Mouse (Mus musculus) lung, postnatal 0 days (tissue): ENCODE measurements at regions not wholly inside any gene's neighbourhood (a gene's known extent, or its start where the extent isn't known, plus 50 kb on each side); places are given as distances from the start of the nearest gene placed in this dataset.

Experiments used
- ATAC-seq: fragments of 200-750 bp; cut with Nextera tagmentation; 2 replicates; pipeline ENCODE4 v1.8.0; 2017; ENCODE audit warnings: moderate library complexity
- DNase-seq: peaks from one replicate; pipeline ENCODE4 v3.0.0-alpha.2; 2016; ENCODE audit warnings: low spot score
- H3K27ac ChIP-seq: fragments of 300-500 bp; sonication (generic); 2 replicates; pipeline ENCODE4 v1.5.1; 2014; ENCODE audit warnings: antibody characterized with exemption, mild to moderate bottlenecking, low read length, mixed read lengths
- H3K27me3 ChIP-seq: fragments of 300-500 bp; sonication (generic); replicated peaks from 2 replicates; pipeline ENCODE4 v1.6.1; 2014; ENCODE audit warnings: low read length, mixed read lengths; ENCODE audit not compliant: insufficient read depth
- H3K36me3 ChIP-seq: fragments of 300-500 bp; sonication (generic); 2 replicates; pipeline ENCODE4 v1.6.1; 2014; ENCODE audit warnings: low read length, mixed read lengths; ENCODE audit not compliant: insufficient read depth
- H3K4me1 ChIP-seq: fragments of 300-500 bp; sonication (generic); 2 replicates; pipeline ENCODE4 v1.6.1; 2014; ENCODE audit warnings: antibody characterized with exemption, low read depth, low read length, mixed read lengths; ENCODE audit not compliant: insufficient read depth
- H3K4me2 ChIP-seq: fragments of 300-500 bp; sonication (generic); replicated peaks from 2 replicates; pipeline ENCODE4 v1.6.1; 2014; ENCODE audit warnings: low read depth, mild to moderate bottlenecking, low read length, moderate library complexity, mixed read lengths
- H3K4me3 ChIP-seq: fragments of 300-500 bp; sonication (generic); 2 replicates; pipeline ENCODE4 v1.5.1; 2014; ENCODE audit warnings: low read depth, low read length
- H3K9ac ChIP-seq: fragments of 300-500 bp; sonication (generic); replicated peaks from 2 replicates; pipeline ENCODE4 v1.6.1; 2014; ENCODE audit warnings: low read depth, mild to moderate bottlenecking
- H3K9me3 ChIP-seq: fragments of 300-500 bp; sonication (generic); 2 replicates; pipeline ENCODE4 v1.6.1; 2016; ENCODE audit warnings: low read length, mixed read lengths
- CTCF ChIP-seq: IDR thresholded peaks from 2 replicates; pipeline ENCODE4 v1.5.1; 2016; ENCODE audit warnings: antibody characterized with exemption, mild to moderate bottlenecking
- EP300 ChIP-seq: IDR thresholded peaks from 2 replicates; pipeline ENCODE4 v1.6.1; 2016; ENCODE audit warnings: antibody characterized with exemption, mild to moderate bottlenecking, control low read depth
- WGBS: fragments of 180-500 bp; shearing (Covaris S2); extraction: QIAGEN DNeasy Blood & Tissue Kit; methylation state at CpG from one replicate; pipeline ENCODE4 v1.1.7; 2014; 5-methylcytosine and 5-hydroxymethylcytosine counted together

DNA sequence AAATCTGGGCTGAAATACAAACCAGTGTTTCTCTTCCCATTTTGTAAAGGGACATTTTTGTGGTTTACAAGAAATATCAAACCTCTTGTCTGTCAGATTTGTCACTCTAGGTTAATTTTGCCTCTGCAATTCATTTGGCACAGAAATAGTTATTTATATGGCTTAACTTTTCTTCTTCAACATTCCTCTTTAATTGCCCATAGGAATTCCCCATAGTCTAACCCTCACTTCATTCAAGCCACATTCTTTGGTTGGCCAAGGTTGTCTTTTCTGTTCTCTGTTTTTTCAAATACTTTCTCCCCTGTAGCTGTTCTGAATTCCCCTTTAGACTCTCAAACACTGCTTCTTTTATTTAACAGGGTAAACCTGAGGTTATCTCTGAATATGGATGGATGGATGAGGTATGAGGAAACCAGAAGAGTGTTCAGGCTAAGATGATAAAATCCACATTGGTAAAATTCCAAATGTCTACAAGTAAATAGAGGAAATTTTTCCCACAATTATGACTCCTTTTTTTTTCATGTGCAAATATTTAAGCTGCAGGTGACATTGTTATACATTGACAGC lies 127.0 kb downstream of the Lurap1l start:
- ATAC-seq (no peak), DNase-seq (no peak)
- Histone ChIP-seq H3K27ac (no peak overlapping the region), H3K36me3 (no peaks in the 10 kb centered on the region), H3K27me3 (no peaks in the 10 kb centered on the region), H3K4me2 (no peak overlapping the region), H3K4me1 (no peaks in the 10 kb centered on the region), H3K9me3 (no peaks in the 10 kb centered on the region), H3K9ac (no peak overlapping the region), H3K4me3 (no peak overlapping the region)
- TF ChIP-seq CTCF (no peak), EP300 (no peak)

DNA sequence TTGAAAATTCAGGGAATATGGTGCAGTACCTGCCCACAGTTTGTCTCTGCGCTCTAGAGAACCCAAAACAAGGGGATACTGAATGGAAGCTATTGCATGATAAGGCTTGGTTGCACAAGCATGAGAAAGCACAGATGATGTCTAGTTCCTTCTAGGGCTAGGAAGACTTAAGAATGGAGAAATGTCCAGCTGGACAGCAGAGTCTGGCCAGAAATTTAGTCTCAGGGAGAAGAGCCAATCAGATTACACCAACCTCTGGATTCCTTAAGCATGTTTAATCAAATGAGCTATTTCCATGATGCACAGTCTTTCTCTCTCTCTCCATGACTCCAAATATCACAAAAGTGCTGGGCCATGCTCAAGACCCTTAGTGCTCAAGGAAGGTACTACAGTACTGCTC lies 147.8 kb downstream of the Lurap1l start:
- no peak overlapping the region for H3K27ac ChIP-seq
- 88% methylated on average over 1 of the region's 1 CpGs for WGBS

DNA sequence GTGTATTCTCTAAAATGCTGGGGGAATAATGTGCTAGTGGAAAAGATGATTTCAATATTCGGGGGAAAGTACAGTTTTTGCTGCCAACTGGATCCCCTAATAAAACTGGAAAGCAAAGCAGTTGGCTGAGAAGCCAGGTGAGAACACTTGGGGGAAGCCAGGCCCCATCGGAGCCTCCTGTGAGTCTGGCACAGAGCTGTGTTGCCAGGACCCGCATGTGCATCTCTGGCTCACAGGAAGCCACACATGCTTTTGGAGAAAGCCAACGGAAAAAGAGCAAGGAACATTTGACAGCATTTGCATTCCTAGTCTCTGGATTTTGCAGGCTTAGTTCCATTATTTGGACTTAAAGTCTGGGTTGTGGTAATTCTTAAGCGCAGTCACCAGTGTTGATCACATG lies 148.4 kb downstream of the Lurap1l start:
- Histone ChIP-seq H3K36me3 (no peaks in the 10 kb centered on the region), H3K4me2 (no peak overlapping the region), H3K4me1 (no peaks in the 10 kb centered on the region), H3K27me3 (no peaks in the 10 kb centered on the region), H3K4me3 (no peak overlapping the region), H3K9me3 (no peaks in the 10 kb centered on the region), H3K27ac (no peak overlapping the region), H3K9ac (no peak overlapping the region)
- no peak for TF ChIP-seq EP300
- no peak for TF ChIP-seq CTCF
- DNase-seq (no peak), ATAC-seq (no peak)
- WGBS = 82% methylated on average over 5 of the region's 5 CpGs

More for the DNA sequence above, 147.8 kb downstream of the Lurap1l start:
- Histone ChIP-seq H3K27me3 (no peaks in the 10 kb centered on the region), H3K4me3 (no peak overlapping the region), H3K36me3 (no peaks in the 10 kb centered on the region), H3K4me1 (no peaks in the 10 kb centered on the region), H3K9me3 (no peaks in the 10 kb centered on the region), H3K4me2 (no peak overlapping the region), H3K9ac (no peak overlapping the region)
- DNase-seq (peak; percentile 43), ATAC-seq (peak; percentile 25; the same call in 1 of the 2 replicates)
- no peak for TF ChIP-seq EP300
- no peak for TF ChIP-seq CTCF

DNA sequence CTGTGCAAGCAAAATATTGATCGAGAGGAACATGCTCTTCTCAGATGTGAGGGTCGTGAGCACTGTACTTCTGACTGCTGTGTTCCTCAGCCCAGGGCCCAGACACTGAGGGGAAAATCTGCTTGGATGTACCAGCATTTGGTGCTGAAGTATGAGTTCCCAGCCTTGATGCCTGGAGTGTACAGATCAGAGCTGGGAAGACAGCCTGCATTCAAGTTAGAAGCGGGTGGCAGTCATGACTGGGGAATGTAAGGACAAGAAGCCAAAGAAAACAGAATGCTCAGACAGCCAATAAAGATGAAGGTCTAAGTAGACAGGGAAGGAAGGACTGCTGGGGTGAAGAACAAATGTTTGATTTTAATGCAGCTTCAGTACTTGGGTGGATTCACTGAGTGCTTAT lies 148.9 kb downstream of the Lurap1l start:
- 68% methylated on average over 3 of the region's 3 CpGs for WGBS

DNA sequence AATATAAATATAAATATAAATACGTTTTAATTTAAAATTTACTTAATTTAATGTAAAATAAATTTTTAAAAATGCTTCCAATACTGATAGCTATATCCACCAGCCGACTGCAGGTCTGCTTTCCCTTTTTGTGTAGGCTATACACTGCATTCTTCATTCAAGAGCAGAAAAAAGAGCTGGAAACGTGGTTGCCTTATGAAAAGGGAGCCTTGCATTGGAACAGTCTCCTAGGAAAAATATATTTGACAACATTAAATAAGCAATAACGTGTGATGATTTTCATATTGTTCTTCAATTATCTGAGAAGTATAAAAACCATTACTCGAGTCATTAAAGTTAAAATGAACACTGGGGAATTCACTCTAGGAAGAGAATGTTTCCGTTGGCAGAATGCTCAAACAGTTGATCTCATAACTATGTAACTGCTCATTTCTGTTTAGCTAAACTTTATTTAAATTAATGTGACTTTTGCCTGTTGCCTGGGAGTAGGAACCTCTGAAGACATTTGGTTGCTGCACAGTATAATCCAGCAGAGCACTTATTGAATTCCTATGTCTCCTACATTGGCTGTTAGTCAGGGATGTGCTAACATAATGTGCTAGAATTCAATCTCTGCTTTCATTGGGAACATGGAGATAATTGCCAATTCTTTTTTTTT lies 172.0 kb downstream of the Lurap1l start:
- peak; percentile 6 for DNase-seq
- WGBS = 62% methylated on average over 6 of the region's 6 CpGs
- Histone ChIP-seq H3K27me3 (no peaks in the 10 kb centered on the region), H3K4me1 (no peaks in the 10 kb centered on the region), H3K9me3 (no peaks in the 10 kb centered on the region), H3K27ac (no peak overlapping the region), H3K9ac (no peak overlapping the region), H3K4me2 (no peak overlapping the region), H3K4me3 (no peak overlapping the region), H3K36me3 (no peaks in the 10 kb centered on the region)
- TF ChIP-seq EP300 (no peak), CTCF (no peak)
- ATAC-seq = no peak

More for the DNA sequence above, 148.9 kb downstream of the Lurap1l start:
- DNase-seq (peak; percentile 6), ATAC-seq (no peak)
- Histone ChIP-seq H3K4me3 (no peak overlapping the region), H3K9me3 (no peaks in the 10 kb centered on the region), H3K9ac (no peak overlapping the region), H3K27me3 (no peaks in the 10 kb centered on the region), H3K27ac (no peak overlapping the region), H3K4me2 (no peak overlapping the region), H3K4me1 (no peaks in the 10 kb centered on the region), H3K36me3 (no peaks in the 10 kb centered on the region)
- TF ChIP-seq EP300 = no peak
- no peak for TF ChIP-seq CTCF

DNA sequence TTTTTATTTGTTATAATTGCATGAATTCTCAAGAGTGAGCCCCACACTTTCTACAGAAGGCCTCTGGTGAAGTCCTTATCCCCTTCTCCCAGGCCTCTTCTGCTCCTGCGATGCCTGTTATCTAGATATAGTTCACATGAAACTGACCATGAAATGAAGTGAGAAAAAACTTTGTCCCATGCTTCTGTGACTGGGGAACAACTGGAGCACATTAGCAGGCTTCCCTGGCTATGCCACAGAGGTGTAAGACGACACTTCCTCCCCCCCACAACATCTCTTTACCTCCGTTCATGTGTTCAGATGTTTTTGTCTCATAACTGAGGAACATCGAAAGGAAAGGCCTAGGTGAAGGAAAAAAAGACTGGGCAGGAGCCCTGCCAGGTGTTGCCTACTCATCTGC lies 174.7 kb downstream of the Lurap1l start:
- WGBS = 33% methylated on average over 4 of the region's 4 CpGs
- no peaks in the 10 kb centered on the region for H3K4me1 ChIP-seq
- H3K4me3 ChIP-seq = no peak overlapping the region
- DNase-seq = no peak
- no peak for ATAC-seq
- H3K9me3 ChIP-seq = no peaks in the 10 kb centered on the region
- TF ChIP-seq CTCF (no peak), EP300 (no peak)
- H3K27ac ChIP-seq = no peak overlapping the region
- H3K36me3 ChIP-seq = no peaks in the 10 kb centered on the region
- no peak overlapping the region for H3K9ac ChIP-seq
- H3K27me3 ChIP-seq = no peaks in the 10 kb centered on the region
- no peak overlapping the region for H3K4me2 ChIP-seq

DNA sequence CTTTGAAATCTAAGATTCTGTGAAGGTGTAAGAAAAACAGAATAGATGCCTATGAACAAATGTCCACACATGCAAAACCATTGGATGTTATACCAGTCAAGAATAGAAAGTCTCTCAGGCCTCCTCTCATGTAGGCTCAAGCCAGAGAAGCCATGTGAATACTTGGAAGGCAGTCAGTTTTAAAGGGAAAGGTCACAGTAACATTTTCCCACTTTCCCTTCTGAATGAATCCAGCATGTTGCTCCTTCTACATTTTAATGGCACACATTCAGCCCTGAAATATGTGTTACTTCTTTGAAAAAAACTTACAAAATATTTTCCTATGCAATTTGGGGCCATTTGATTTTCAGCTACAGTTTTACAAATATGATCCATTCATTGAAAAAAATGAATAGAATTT lies 186.1 kb downstream of the Lurap1l start:
- Histone ChIP-seq H3K27me3 (no peaks in the 10 kb centered on the region), H3K27ac (no peak overlapping the region), H3K9me3 (no peaks in the 10 kb centered on the region), H3K36me3 (no peaks in the 10 kb centered on the region), H3K4me2 (no peak overlapping the region), H3K4me3 (no peak overlapping the region), H3K4me1 (no peaks in the 10 kb centered on the region), H3K9ac (no peak overlapping the region)
- no peak for TF ChIP-seq CTCF
- ATAC-seq = no peak
- DNase-seq = no peak
